Mouse (Mus musculus) kidney, postnatal 0 days (tissue): ENCODE results near the gene Kif22. TPM values are rescaled to one million over a fixed set of nuclear protein-coding genes. Genes with fewer than 3 reads are reported as not detected.
A peak's percentile ranks its signal among the peaks of the same experiment; 100 is the strongest.
"Not testable (repeated sequence)": the region's sequence is repeated elsewhere in the genome, so short reads cannot be mapped to it uniquely, and the experiment has no call there.

Experiments used
- ATAC-seq: fragments of 200-750 bp; cut with Nextera tagmentation; replicated peaks from 2 replicates; pipeline ENCODE4 v1.8.0; 2017; ENCODE audit warnings: low read depth, moderate number of reproducible peaks, moderate TSS enrichment, moderate library complexity; ENCODE audit not compliant: low FRiP score
- DNase-seq: peaks from one replicate; pipeline ENCODE4 v3.0.0-alpha.2; 2016; ENCODE audit warnings: low spot score
- H3K27ac ChIP-seq: fragments of 300-500 bp; sonication (generic); 2 replicates; pipeline ENCODE4 v1.5.1; 2014; ENCODE audit warnings: mild to moderate bottlenecking
- H3K27me3 ChIP-seq: fragments of 300-500 bp; sonication (generic); 2 replicates; pipeline ENCODE4 v1.6.1; 2014; ENCODE audit warnings: low read length, mixed read lengths; ENCODE audit not compliant: insufficient read depth
- H3K36me3 ChIP-seq: fragments of 300-500 bp; sonication (generic); 2 replicates; pipeline ENCODE4 v1.6.1; 2014; ENCODE audit warnings: low read length, mixed read lengths; ENCODE audit not compliant: insufficient read depth
- H3K4me1 ChIP-seq: fragments of 300-500 bp; sonication (generic); replicated peaks from 2 replicates; pipeline ENCODE4 v1.6.1; 2014; ENCODE audit warnings: antibody characterized with exemption, low read length, mixed read lengths; ENCODE audit not compliant: insufficient read depth
- H3K4me2 ChIP-seq: fragments of 300-500 bp; sonication (generic); 2 replicates; pipeline ENCODE4 v1.6.1; 2014; ENCODE audit warnings: mild to moderate bottlenecking, low read length, moderate library complexity, mixed read lengths
- H3K4me3 ChIP-seq: fragments of 300-500 bp; sonication (generic); replicated peaks from 2 replicates; pipeline ENCODE4 v1.5.1; 2014; ENCODE audit warnings: low read depth, low read length
- H3K9ac ChIP-seq: fragments of 300-500 bp; sonication (generic); 2 replicates; pipeline ENCODE4 v1.6.1; 2014; ENCODE audit warnings: low read depth, low read length
- H3K9me3 ChIP-seq: fragments of 300-500 bp; sonication (generic); replicated peaks from 2 replicates; pipeline ENCODE4 v1.6.1; 2016; ENCODE audit warnings: low read length, inconsistent platforms, mixed read lengths
- CTCF ChIP-seq: IDR thresholded peaks from 2 replicates; pipeline ENCODE4 v1.5.1; 2016; ENCODE audit warnings: antibody characterized with exemption, low read depth, mild to moderate bottlenecking, moderate library complexity
- WGBS: fragments of 180-500 bp; shearing (Covaris S2); extraction: QIAGEN DNeasy Blood & Tissue Kit; methylation state at CpG from one replicate; pipeline ENCODE4 v1.1.7; 2014; 5-methylcytosine and 5-hydroxymethylcytosine counted together
- polyA plus RNA-seq: library from polyadenylated mRNA; unstranded; fragments of >200 nt; fragmentation: Nextera tagmentation; extraction: Ambion mirVana; gene quantifications from 2 replicates; pipeline ENCODE4 v1.2.1, GENCODE M21; 2015

Gene Kif22
- polyA plus RNA-seq, result 51.7 and 57.2 TPM in 2 replicates

DNA sequence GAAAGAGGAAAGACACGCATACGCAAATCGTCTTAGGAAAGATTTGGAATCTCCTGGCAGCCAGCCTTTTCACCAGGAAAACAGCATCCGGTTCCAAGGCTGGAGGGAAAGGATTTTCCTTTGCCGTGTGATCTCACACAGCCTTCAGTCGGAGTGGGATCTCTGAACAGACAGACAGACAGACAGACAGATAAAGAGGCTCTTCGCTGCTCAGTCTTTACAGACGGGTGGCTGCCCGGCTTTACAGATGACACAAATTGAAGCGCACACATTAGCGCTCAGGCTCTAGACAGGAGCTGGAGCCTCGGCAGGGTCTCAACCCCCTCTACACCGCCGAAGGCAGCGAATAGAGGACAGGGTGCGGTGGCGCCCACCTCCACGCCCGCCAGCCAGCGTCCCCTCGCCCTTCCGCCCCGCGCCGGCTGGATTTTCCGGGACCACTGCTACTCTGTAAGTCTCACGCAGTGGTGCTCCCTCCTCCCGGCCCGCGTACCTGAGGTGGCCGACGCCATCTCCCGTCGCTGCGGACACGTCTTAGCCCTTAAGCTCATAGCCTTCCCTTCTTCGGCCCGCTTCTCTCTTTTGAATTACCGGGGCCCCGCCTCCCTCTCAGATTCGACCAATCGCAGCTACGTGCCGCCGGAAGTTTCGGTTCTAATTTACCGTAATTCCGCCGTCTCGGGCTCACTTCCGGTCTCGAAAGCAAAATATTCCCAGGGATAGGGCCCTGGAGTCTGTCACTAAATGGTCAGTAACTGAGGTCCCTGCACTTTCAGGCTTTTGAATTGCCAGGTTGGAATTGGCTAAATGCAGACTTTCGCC is at the start of gene Kif22:
Kif22 (minus strand) TSS at position 621 of the 822 bp plus-strand sequence.
- no peaks in the 10 kb centered on the region for H3K36me3 ChIP-seq
- peak; percentile 96 for DNase-seq
- peak within 1 kb of the TSS; percentile 73 for H3K27ac ChIP-seq
- peak; percentile 82 for ATAC-seq
- under 1% methylated on average over 53 of the region's 53 CpGs for WGBS
- H3K4me1 ChIP-seq, result 0 out of 2 replicates have a peak, but pooled peaks cover 4% of the 10 kb centered on the region
- peak within 1 kb of the TSS; percentile 76 for H3K4me2 ChIP-seq
- peak within 1 kb of the TSS; percentile 73 for H3K9ac ChIP-seq
- H3K27me3 ChIP-seq, result no peaks in the 10 kb centered on the region
- H3K4me3 ChIP-seq, result peak within 1 kb of the TSS; percentile 83
- H3K9me3 ChIP-seq, result no peaks in the 10 kb centered on the region
- no peak for TF ChIP-seq CTCF

- H3K27me3 ChIP-seq, result no peaks in the 10 kb centered on the region
- H3K9me3 ChIP-seq, result no peaks in the 10 kb centered on the region
- H3K4me1 ChIP-seq, result peaks cover 9% of the 10 kb centered on the region; the same call in 1 of the 2 replicates
- peak within 1 kb of the TSS; percentile 25 for H3K4me2 ChIP-seq
- H3K36me3 ChIP-seq, result no peaks in the 10 kb centered on the region
- WGBS, result 54% methylated on average over 16 of the region's 16 CpGs
- peak; percentile 62 for ATAC-seq
- H3K4me3 ChIP-seq, result no peak within 1 kb of the TSS
- no peak for DNase-seq
- peak within 1 kb of the TSS; percentile 55; the same call in 1 of the 2 replicates for H3K27ac ChIP-seq
- no peak for TF ChIP-seq CTCF
- 0 out of 2 replicates have a peak within 1 kb of the TSS, but pooled peaks have one; percentile 20 for H3K9ac ChIP-seq
Measured at GRCm38 (mm10) chr7:127091114-127091896, 49.0 kb upstream of the Kif22 start, which contains the start of gene AI467606. Gene AI467606, plus strand, starts transcription at chr7:127091359.

GRCm38 (mm10) chr7:127090154-127091113 is 48.2 kb upstream of the Kif22 start:
- H3K36me3 ChIP-seq, result no peaks in the 10 kb centered on the region
- DNase-seq (no peak), ATAC-seq (no peak)
- no peak overlapping the region for H3K4me3 ChIP-seq
- H3K27me3 ChIP-seq, result no peaks in the 10 kb centered on the region
- H3K9ac ChIP-seq, result no peak overlapping the region
- WGBS, result 87% methylated on average over 20 of the region's 20 CpGs
- no peak overlapping the region for H3K4me2 ChIP-seq
- no peaks in the 10 kb centered on the region for H3K9me3 ChIP-seq
- no peak for TF ChIP-seq CTCF
- H3K27ac ChIP-seq, result no peak overlapping the region
- H3K4me1 ChIP-seq, result peaks cover 9% of the 10 kb centered on the region; the same call in 1 of the 2 replicates

GRCm38 (mm10) chr7:127088901-127089845 is 46.9 kb upstream of the Kif22 start:
- no peaks in the 10 kb centered on the region for H3K9me3 ChIP-seq
- H3K36me3 ChIP-seq, result no peaks in the 10 kb centered on the region
- no peak for DNase-seq
- no peak overlapping the region for H3K9ac ChIP-seq
- peaks cover 9% of the 10 kb centered on the region; the same call in 1 of the 2 replicates for H3K4me1 ChIP-seq
- peak overlapping the region; percentile 14 for H3K4me2 ChIP-seq
- no peak for TF ChIP-seq CTCF
- WGBS, result 24% methylated on average over 27 of the region's 27 CpGs
- H3K27ac ChIP-seq, result no peak overlapping the region
- H3K4me3 ChIP-seq, result no peak overlapping the region
- no peaks in the 10 kb centered on the region for H3K27me3 ChIP-seq
- no peak for ATAC-seq

DNA sequence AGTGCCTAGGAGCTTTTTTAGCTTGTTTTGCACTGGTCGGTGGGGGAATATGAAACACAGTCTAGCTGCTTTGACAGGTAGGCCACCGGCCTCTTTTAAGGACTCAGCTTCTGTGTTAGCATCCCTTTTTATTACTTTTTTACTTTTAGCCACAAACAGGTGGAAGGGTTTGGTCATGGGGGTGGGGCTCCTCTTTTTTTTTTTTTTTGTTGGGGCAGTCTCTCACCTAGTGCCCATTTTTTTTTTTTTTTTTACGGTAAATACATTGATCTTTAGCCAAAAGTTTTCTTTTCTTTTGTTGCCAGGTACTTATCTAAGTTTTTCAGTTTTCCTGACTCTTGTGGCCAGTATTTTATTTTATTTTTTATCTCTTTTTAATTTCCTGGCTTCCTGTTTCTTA is 45.8 kb upstream of the Kif22 start:
- WGBS, result 81% methylated on average over 3 of the region's 3 CpGs
- no peak for ATAC-seq
- Histone ChIP-seq H3K36me3 (no peaks in the 10 kb centered on the region), H3K27ac (no peak overlapping the region), H3K4me3 (no peak overlapping the region), H3K4me2 (no peak overlapping the region), H3K27me3 (no peaks in the 10 kb centered on the region), H3K4me1 (peaks cover 9% of the 10 kb centered on the region; the same call in 1 of the 2 replicates), H3K9ac (no peak overlapping the region), H3K9me3 (no peaks in the 10 kb centered on the region)
- TF ChIP-seq CTCF, result no peak
- no peak for DNase-seq

DNA sequence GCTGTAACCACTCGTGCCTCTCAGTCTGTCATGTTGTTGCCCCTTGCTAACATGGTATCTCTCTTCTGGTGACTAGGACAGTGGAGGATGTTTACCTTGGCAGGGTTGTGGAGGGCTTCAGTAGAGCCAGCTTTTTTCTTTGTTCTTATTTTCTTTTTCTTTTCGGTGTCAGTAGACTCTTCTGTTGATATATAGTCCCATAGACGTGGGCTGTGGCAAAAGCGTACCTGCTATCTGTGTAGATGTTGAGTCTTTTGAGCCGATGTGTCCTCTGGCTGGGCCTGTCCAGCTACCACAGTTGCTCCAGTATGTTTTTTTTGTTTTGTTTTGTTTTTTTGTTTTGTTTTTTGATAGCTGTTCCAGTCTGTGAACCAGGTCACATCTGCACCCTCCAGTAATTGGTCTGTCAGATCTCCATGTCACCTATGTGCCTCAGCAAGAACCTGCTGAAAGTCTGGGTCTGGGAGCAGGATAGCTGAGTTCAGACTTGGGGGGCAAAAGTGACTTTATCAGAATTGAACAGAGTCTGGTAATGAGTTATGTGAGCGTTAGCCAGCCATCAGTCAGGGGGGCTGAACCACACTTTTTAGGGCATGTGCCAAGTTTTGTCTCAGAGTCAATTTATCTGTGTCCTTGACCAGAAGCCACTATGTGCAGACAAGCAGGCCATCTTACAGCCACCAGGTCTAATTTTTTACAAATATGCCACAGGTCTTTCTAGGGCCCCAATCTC is 45.2 kb upstream of the Kif22 start, which contains the start of gene Zg16:
Zg16 (minus strand) TSS at position 51 of the 733 bp plus-strand sequence.
- H3K9me3 ChIP-seq, H3K4me1 ChIP-seq, H3K36me3 ChIP-seq, H3K27ac ChIP-seq, H3K4me2 ChIP-seq, ATAC-seq, H3K4me3 ChIP-seq, H3K27me3 ChIP-seq, H3K9ac ChIP-seq, DNase-seq: not testable (repeated sequence)
- WGBS, result 64% methylated on average over 6 of the region's 6 CpGs

DNA sequence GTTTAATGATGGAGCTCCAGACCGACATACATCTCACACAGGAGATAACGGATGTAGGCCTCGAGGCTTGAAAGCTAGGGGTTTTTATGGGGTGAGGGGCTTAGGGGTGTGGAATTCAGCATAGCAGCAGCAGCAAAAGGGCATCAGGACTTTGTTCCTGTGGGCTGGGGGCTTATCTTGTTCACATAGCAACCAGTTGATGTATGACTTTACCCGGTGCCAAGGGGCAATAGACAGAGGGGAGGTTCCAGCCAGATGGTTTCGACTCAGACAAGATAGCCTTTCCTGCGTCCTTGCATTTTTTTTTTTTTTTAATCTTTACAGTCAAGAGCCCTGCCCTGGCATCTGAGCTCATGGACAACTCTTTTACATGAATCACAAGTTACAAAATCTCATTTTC is 43.5 kb upstream of the Kif22 start:
- H3K4me1 ChIP-seq, H3K36me3 ChIP-seq, H3K4me3 ChIP-seq, H3K27me3 ChIP-seq, H3K9me3 ChIP-seq, DNase-seq, H3K4me2 ChIP-seq, ATAC-seq, H3K9ac ChIP-seq, H3K27ac ChIP-seq: not testable (repeated sequence)
- 52% methylated on average over 6 of the region's 6 CpGs for WGBS
